18 mouse cellular contexts compared by ENCODE assay signal in genomic region chr7:125421911-125422310, GRCm38 (mm10).
"Had no signal": no experiment of that assay in that cellular context is flagged by ENCODE, and none has a peak within 500 bp of the region (broad histone marks: within the 10 kb centered on the region; RNA-seq: fewer than 3 reads in every experiment).

No protein-coding gene starts in this region.

- H3K9ac ChIP-seq: liver, postnatal 0 days; lung, embryonic 15.5 days; midbrain, embryonic 13.5 days; midbrain, embryonic 15.5 days; neural tube, embryonic 12.5 days; stomach, embryonic 15.5 days had no signal

- H3K9me3 ChIP-seq: lung, embryonic 15.5 days; midbrain, embryonic 13.5 days; midbrain, embryonic 15.5 days; neural tube, embryonic 12.5 days; stomach, embryonic 15.5 days had no signal

- H3K4me3 ChIP-seq: lung, embryonic 15.5 days; megakaryocyte, embryonic 14.5 days; midbrain, embryonic 13.5 days; midbrain, embryonic 15.5 days; neural tube, embryonic 12.5 days; stomach, embryonic 15.5 days had no signal

- H3K4me1 ChIP-seq: midbrain, embryonic 13.5 days; midbrain, embryonic 15.5 days; neural tube, embryonic 12.5 days; stomach, embryonic 15.5 days had no signal

- H3K4me2 ChIP-seq: lung, embryonic 15.5 days; midbrain, embryonic 11.5 days; midbrain, embryonic 13.5 days; midbrain, embryonic 15.5 days; neural tube, embryonic 12.5 days; stomach, embryonic 15.5 days had no signal

- DNase-seq: liver, postnatal 0 days; lung, adult 2 months; lung, postnatal 14 days; lung, postnatal 36 days; right cerebral cortex, postnatal 14 days; thymus, adult 2 months; thymus, postnatal 25 days; thymus, postnatal 4 days had no signal

- H3K36me3 ChIP-seq: lung, embryonic 15.5 days; midbrain, embryonic 13.5 days; midbrain, embryonic 15.5 days; neural tube, embryonic 12.5 days; stomach, embryonic 15.5 days had no signal

- H3K27ac ChIP-seq: lung, embryonic 15.5 days; macrophage; midbrain, embryonic 13.5 days; midbrain, embryonic 15.5 days; neural tube, embryonic 12.5 days; stomach, embryonic 15.5 days; stomach, postnatal 0 days had no signal

- ATAC-seq: liver, postnatal 0 days; lung, postnatal 0 days; midbrain, embryonic 13.5 days; midbrain, embryonic 15.5 days had no signal

- H3K27me3 ChIP-seq: lung, embryonic 15.5 days; midbrain, embryonic 13.5 days; midbrain, embryonic 15.5 days; neural tube, embryonic 12.5 days; stomach, embryonic 15.5 days had no signal
